Mouse (Mus musculus) forebrain, embryonic 14.5 days (tissue): ENCODE results near the gene Tm4sf20. TPM values are rescaled to one million over a fixed set of nuclear protein-coding genes. Genes with fewer than 3 reads are reported as not detected.

Source experiments
- ATAC-seq: fragments of 200-750 bp; cut with Nextera tagmentation; 2 replicates; pipeline ENCODE4 v1.8.0; 2017; ENCODE audit warnings: mild to moderate bottlenecking, moderate library complexity
- DNase-seq: peaks from one replicate; pipeline ENCODE4 v3.0.0-alpha.2; 2015; ENCODE audit warnings: low spot score
- H3K27ac ChIP-seq: fragments of 300-500 bp; sonication (generic); 2 replicates; pipeline ENCODE4 v1.5.1; 2014; ENCODE audit warnings: low read depth, mild to moderate bottlenecking, control low read depth, low read length, moderate library complexity
- H3K27me3 ChIP-seq: fragments of 300-500 bp; sonication (generic); replicated peaks from 2 replicates; pipeline ENCODE4 v1.6.1; 2014; ENCODE audit warnings: low read length, control low read depth, mixed read lengths; ENCODE audit not compliant: control insufficient read depth, insufficient read depth
- H3K36me3 ChIP-seq: fragments of 300-500 bp; sonication (generic); 2 replicates; pipeline ENCODE4 v1.6.1; 2014; ENCODE audit warnings: low read length, control low read depth; ENCODE audit not compliant: control insufficient read depth, insufficient read depth
- H3K4me1 ChIP-seq: fragments of 300-500 bp; sonication (generic); 2 replicates; pipeline ENCODE4 v1.6.1; 2014; ENCODE audit warnings: antibody characterized with exemption, low read length, control low read depth; ENCODE audit not compliant: control insufficient read depth, insufficient read depth
- H3K4me2 ChIP-seq: fragments of 300-500 bp; sonication (generic); 2 replicates; pipeline ENCODE4 v1.6.1; 2014; ENCODE audit warnings: mild to moderate bottlenecking, control low read depth, low read length
- H3K4me3 ChIP-seq: fragments of 300-500 bp; sonication (generic); 2 replicates; pipeline ENCODE4 v1.5.1; 2014; ENCODE audit warnings: low read depth, low read length, control low read depth
- H3K9ac ChIP-seq: fragments of 300-500 bp; sonication (generic); 2 replicates; pipeline ENCODE4 v1.6.1; 2014; ENCODE audit warnings: mild to moderate bottlenecking, low read length, control low read depth, moderate library complexity
- H3K9me3 ChIP-seq: fragments of 300-500 bp; sonication (generic); replicated peaks from 2 replicates; pipeline ENCODE4 v1.6.1; 2016; ENCODE audit warnings: low read length, control low read depth, mixed read lengths; ENCODE audit not compliant: control insufficient read depth
- WGBS: fragments of 180-500 bp; shearing (Covaris S2); extraction: QIAGEN DNeasy Blood & Tissue Kit; methylation state at CpG from one replicate; pipeline ENCODE4 v1.1.7; 2014; 5-methylcytosine and 5-hydroxymethylcytosine counted together
- polyA plus RNA-seq: library from polyadenylated mRNA; unstranded; fragments of >200 nt; fragmentation: Nextera tagmentation; extraction: Ambion mirVana; gene quantifications from 2 replicates; pipeline ENCODE4 v1.2.1, GENCODE M21; 2014

Tm4sf20 gene
- not detected in 2 replicates for polyA plus RNA-seq

DNA sequence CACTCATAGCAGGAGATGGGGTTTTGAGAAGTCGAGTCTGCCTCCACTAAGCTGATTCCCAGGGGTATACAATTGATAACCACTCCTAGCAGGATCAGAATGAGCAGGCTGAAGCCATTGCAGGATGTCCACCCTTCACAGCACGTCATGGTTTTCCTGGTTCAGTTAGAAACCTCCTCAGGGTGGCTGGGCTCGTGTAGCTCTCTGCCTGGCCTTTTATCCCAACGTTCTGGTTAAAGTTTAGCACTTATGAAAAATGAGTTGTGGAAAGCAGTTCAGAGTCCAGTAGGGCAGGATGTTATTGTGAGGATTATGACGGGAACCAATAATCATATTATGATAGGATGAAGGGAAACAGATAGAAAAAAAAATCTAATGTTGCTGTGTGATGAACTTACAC, at the start of gene Tm4sf20:
Gene Tm4sf20, minus strand, starts transcription at position 193 of the 400 bp plus-strand sequence.
- no peaks in the 10 kb centered on the region for H3K4me1 ChIP-seq
- WGBS = 80% methylated on average over 5 of the region's 5 CpGs
- H3K9ac ChIP-seq = no peak within 1 kb of the TSS
- H3K9me3 ChIP-seq = no peaks in the 10 kb centered on the region
- H3K27me3 ChIP-seq = no peaks in the 10 kb centered on the region
- no peak within 1 kb of the TSS for H3K27ac ChIP-seq
- no peak within 1 kb of the TSS for H3K4me2 ChIP-seq
- DNase-seq (no peak), ATAC-seq (no peak)
- no peak within 1 kb of the TSS for H3K4me3 ChIP-seq
- H3K36me3 ChIP-seq = no peaks in the 10 kb centered on the region

DNA sequence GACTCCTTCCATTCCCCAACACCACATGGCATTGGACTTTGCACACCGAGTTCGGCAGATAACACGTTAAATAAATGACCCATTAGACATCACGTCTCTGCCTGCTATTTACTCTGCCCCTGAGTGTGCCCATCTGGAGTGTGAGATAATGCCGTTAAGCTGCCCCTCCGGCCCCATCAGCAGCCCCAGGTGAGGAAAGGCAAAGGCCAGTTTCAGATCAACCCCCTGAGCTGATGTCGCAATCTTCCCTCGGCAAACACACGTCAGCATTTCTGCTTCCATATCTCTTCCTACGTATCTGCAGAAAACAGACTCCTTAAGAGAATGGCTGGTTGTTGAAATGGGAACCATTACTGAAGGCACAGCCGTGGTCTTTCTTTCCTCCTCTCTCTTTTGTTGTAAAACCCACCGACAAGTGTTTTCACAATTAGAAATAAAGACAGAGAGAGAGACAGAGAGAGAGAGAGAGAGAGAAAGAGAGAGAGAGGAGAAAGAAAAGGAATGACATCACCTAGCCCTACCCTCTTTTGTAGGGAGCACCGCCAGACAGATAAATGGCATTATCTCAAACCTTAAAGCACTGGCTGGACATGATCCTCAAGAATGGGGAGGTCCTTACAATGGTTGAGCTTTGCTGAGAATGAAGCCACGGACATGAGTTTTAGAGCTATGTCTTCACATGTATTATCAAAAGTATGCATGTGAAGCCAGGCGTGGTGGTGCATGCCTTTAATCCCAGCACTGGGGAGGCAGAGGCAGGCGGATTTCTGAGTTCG, 47.9 kb upstream of the Tm4sf20 start:
- no peak for ATAC-seq
- no peaks in the 10 kb centered on the region for H3K4me1 ChIP-seq
- H3K27ac ChIP-seq = no peak overlapping the region
- no peaks in the 10 kb centered on the region for H3K27me3 ChIP-seq
- H3K9ac ChIP-seq = no peak overlapping the region
- H3K36me3 ChIP-seq = no peaks in the 10 kb centered on the region
- no peaks in the 10 kb centered on the region for H3K9me3 ChIP-seq
- H3K4me2 ChIP-seq = no peak overlapping the region
- 84% methylated on average over 17 of the region's 17 CpGs for WGBS
- no peak for DNase-seq
- H3K4me3 ChIP-seq = no peak overlapping the region

- WGBS = 65% methylated on average over 1 of the region's 1 CpGs
- Histone ChIP-seq H3K4me2 (no peak overlapping the region), H3K27ac (no peak overlapping the region), H3K27me3 (no peaks in the 10 kb centered on the region), H3K4me1 (no peaks in the 10 kb centered on the region), H3K9ac (no peak overlapping the region), H3K4me3 (no peak overlapping the region), H3K9me3 (no peaks in the 10 kb centered on the region), H3K36me3 (no peaks in the 10 kb centered on the region)
- no peak for ATAC-seq
- DNase-seq = no peak
Observed at GRCm38 (mm10) chr1:82811766-82812165, 43.5 kb upstream of the Tm4sf20 start.

- Histone ChIP-seq H3K4me2 (no peak overlapping the region), H3K9me3 (no peaks in the 10 kb centered on the region), H3K9ac (no peak overlapping the region), H3K4me1 (no peaks in the 10 kb centered on the region), H3K27ac (no peak overlapping the region), H3K4me3 (no peak overlapping the region), H3K27me3 (no peaks in the 10 kb centered on the region), H3K36me3 (no peaks in the 10 kb centered on the region)
- no peak for DNase-seq
- WGBS = 71% methylated on average over 3 of the region's 3 CpGs
- ATAC-seq = no peak
Observed at GRCm38 (mm10) chr1:82808564-82808963, 40.3 kb upstream of the Tm4sf20 start.

DNA sequence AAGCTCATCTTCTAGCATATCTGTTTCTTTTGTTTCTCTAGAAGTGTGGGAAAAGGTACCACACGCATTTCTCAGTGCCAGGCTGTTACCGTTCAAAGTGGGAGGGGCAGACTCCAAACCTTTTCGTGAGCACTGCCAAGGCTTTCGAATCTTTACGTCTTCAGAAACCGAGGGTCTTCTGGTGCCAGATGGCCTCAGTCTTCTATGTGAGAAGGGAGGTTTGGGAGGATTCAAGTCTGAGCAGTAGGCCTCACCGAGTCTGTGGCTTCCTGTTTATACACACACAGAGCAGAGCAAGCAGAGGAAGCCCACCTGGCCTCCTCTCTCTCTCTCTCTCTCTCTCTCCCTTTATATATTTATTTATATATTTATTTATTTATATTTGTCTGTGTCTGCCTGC, 38.9 kb upstream of the Tm4sf20 start:
- no peak overlapping the region for H3K27ac ChIP-seq
- H3K36me3 ChIP-seq = no peaks in the 10 kb centered on the region
- no peak overlapping the region for H3K9ac ChIP-seq
- no peaks in the 10 kb centered on the region for H3K9me3 ChIP-seq
- H3K27me3 ChIP-seq = no peaks in the 10 kb centered on the region
- WGBS = 70% methylated on average over 7 of the region's 7 CpGs
- H3K4me3 ChIP-seq = no peak overlapping the region
- no peak overlapping the region for H3K4me2 ChIP-seq
- H3K4me1 ChIP-seq = no peaks in the 10 kb centered on the region
- DNase-seq = no peak
- ATAC-seq = no peak; the same call in 1 of the 2 replicates

DNA sequence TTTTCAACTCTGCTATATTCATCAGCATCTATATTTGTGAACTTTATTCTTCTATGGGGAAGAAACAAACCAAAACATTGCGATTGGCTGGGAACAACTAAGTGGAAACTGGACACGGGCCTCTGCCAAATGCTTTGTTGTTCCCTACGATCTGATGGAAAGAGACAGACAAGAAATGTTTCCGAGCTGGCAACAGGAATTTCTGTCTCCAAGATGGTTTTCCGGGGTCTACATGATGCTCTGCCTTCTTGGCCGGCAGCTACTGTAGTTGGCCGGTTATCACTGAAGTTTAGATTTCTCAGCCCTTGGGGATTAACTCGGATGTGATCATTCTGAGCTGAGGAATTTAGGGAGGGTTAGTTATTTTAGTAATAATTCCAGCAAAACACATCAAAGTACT, 38.1 kb upstream of the Tm4sf20 start:
- Histone ChIP-seq H3K9me3 (no peaks in the 10 kb centered on the region), H3K36me3 (no peaks in the 10 kb centered on the region), H3K4me2 (no peak overlapping the region), H3K4me3 (no peak overlapping the region), H3K9ac (no peak overlapping the region), H3K27ac (no peak overlapping the region), H3K4me1 (no peaks in the 10 kb centered on the region), H3K27me3 (no peaks in the 10 kb centered on the region)
- DNase-seq (no peak), ATAC-seq (no peak)
- 80% methylated on average over 8 of the region's 8 CpGs for WGBS

GRCm38 (mm10) chr1:82804059-82804458, 35.8 kb upstream of the Tm4sf20 start:
- no peaks in the 10 kb centered on the region for H3K4me1 ChIP-seq
- no peaks in the 10 kb centered on the region for H3K36me3 ChIP-seq
- H3K27me3 ChIP-seq = no peaks in the 10 kb centered on the region
- H3K4me3 ChIP-seq = no peak overlapping the region
- DNase-seq (no peak), ATAC-seq (no peak)
- 95% methylated on average over 1 of the region's 1 CpGs for WGBS
- no peak overlapping the region for H3K4me2 ChIP-seq
- H3K9me3 ChIP-seq = no peaks in the 10 kb centered on the region
- no peak overlapping the region for H3K27ac ChIP-seq
- no peak overlapping the region for H3K9ac ChIP-seq

GRCm38 (mm10) chr1:82803608-82804007, 35.3 kb upstream of the Tm4sf20 start:
- DNase-seq = no peak
- Histone ChIP-seq H3K27me3 (no peaks in the 10 kb centered on the region), H3K36me3 (no peaks in the 10 kb centered on the region), H3K4me1 (no peaks in the 10 kb centered on the region), H3K9ac (no peak overlapping the region), H3K4me2 (no peak overlapping the region), H3K4me3 (no peak overlapping the region), H3K9me3 (no peaks in the 10 kb centered on the region), H3K27ac (no peak overlapping the region)
- 78% methylated on average over 7 of the region's 7 CpGs for WGBS
- ATAC-seq = no peak

GRCm38 (mm10) chr1:82801105-82801783, 33.0 kb upstream of the Tm4sf20 start:
- 75% methylated on average over 12 of the region's 12 CpGs for WGBS
- DNase-seq (no peak), ATAC-seq (no peak)
- Histone ChIP-seq H3K27me3 (no peaks in the 10 kb centered on the region), H3K27ac (no peak overlapping the region), H3K4me2 (no peak overlapping the region), H3K4me3 (no peak overlapping the region), H3K36me3 (no peaks in the 10 kb centered on the region), H3K9me3 (no peaks in the 10 kb centered on the region), H3K9ac (no peak overlapping the region), H3K4me1 (no peaks in the 10 kb centered on the region)
